Mouse (Mus musculus): ENCODE measurements around the gene Mrps10. TPM values are rescaled to one million over a fixed set of nuclear protein-coding genes. Genes with fewer than 3 reads are reported as not detected.
A peak's percentile ranks its signal among the peaks of the same experiment; 100 is the strongest.

Mrps10 gene
- 18.4 and 31.9 TPM in 2 replicates for polyA plus RNA-seq (2011; ENCODE audit: insufficient read depth, insufficient read length, low replicate concordance, missing spikeins)

DNA sequence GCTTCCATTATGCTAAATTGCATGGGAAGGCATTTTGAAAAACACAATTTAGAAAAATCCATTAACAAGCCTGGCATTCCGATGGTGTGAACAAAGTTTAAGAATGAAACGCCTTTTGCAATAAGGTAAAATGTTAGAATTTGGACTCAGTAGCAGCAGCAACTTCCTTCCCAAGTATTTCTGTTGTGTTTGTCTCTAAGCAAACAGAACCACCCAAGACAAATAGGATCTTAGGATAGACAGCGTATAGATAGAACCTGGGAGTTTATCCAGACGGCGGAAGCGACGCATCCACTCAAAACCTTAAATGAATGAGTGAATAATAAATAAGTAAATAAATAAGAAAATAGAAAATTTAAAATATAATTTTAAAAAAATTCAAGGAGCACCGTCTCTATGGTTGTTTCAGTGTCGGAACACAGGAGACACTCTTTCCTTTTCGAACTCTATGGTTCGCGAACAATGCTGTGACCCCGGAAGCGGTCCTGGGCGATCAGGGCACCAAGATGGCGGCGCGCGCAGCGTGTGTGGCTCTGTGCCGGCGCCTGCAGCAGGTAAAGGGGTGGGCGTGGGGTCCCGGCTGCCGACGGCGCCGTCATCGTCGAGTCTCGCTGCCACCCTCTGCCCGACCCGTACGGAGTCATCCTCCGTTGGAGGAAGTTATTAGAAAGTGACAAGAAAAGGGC, at the start of gene Mrps10:
TSS of gene Mrps10 (plus strand) at position 487 of the 686 bp plus-strand sequence.
- no peak within 1 kb of the TSS for H3K27ac ChIP-seq (ENCODE audit: control insufficient read depth, insufficient read depth, low read depth, low read length, poor library complexity)
- no peaks in the 10 kb centered on the region; the same call in 1 of the 2 replicates for H3K4me1 ChIP-seq (ENCODE audit: control insufficient read depth, insufficient read depth, low read length)
- WGBS, result 5% methylated on average over 35 of the region's 35 CpGs
- no peak for TF ChIP-seq CTCF (IDR thresholded peaks at IDR 0.05; ENCODE audit: control insufficient read depth, insufficient read depth, low read length)
- TF ChIP-seq POLR2A (IDR thresholded peaks at IDR 0.05; ENCODE audit: borderline replicate concordance, control insufficient read depth, low read depth, low read length), result peak; percentile 64
- peak within 1 kb of the TSS; percentile 99 for H3K4me3 ChIP-seq (replicated peaks; ENCODE audit: control insufficient read depth, low read depth, low read length)

GRCm38 (mm10) chr17:47318972-47319625, 49.6 kb upstream of the Mrps10 start:
- Histone ChIP-seq H3K4me3 (replicated peaks; ENCODE audit: control insufficient read depth, low read depth, low read length) (no peak overlapping the region), H3K27ac (ENCODE audit: control insufficient read depth, insufficient read depth, low read depth, low read length, poor library complexity) (no peak overlapping the region), H3K4me1 (ENCODE audit: control insufficient read depth, insufficient read depth, low read length) (no peaks in the 10 kb centered on the region; the same call in 1 of the 2 replicates)
- no peak for TF ChIP-seq POLR2A (IDR thresholded peaks at IDR 0.05; ENCODE audit: borderline replicate concordance, control insufficient read depth, low read depth, low read length)
- no peak for TF ChIP-seq CTCF (IDR thresholded peaks at IDR 0.05; ENCODE audit: control insufficient read depth, insufficient read depth, low read length)
- WGBS, result 67% methylated on average over 20 of the region's 20 CpGs

- Histone ChIP-seq H3K27ac (ENCODE audit: control insufficient read depth, insufficient read depth, low read depth, low read length, poor library complexity) (no peak overlapping the region), H3K4me1 (ENCODE audit: control insufficient read depth, insufficient read depth, low read length) (no peaks in the 10 kb centered on the region; the same call in 1 of the 2 replicates), H3K4me3 (replicated peaks; ENCODE audit: control insufficient read depth, low read depth, low read length) (no peak overlapping the region)
- TF ChIP-seq CTCF (IDR thresholded peaks at IDR 0.05; ENCODE audit: control insufficient read depth, insufficient read depth, low read length) (no peak), POLR2A (IDR thresholded peaks at IDR 0.05; ENCODE audit: borderline replicate concordance, control insufficient read depth, low read depth, low read length) (no peak)
- 71% methylated on average over 12 of the region's 12 CpGs for whole genome bisulfite sequencing
These were observed 48.9 kb upstream of the Mrps10 start for GRCm38 (mm10) chr17:47319761-47320160.

- 49% methylated on average over 22 of the region's 22 CpGs for WGBS
- no peak for TF ChIP-seq CTCF (IDR thresholded peaks at IDR 0.05; ENCODE audit: control insufficient read depth, insufficient read depth, low read length)
- TF ChIP-seq POLR2A (IDR thresholded peaks at IDR 0.05; ENCODE audit: borderline replicate concordance, control insufficient read depth, low read depth, low read length), result no peak
- Histone ChIP-seq H3K4me3 (replicated peaks; ENCODE audit: control insufficient read depth, low read depth, low read length) (no peak overlapping the region), H3K27ac (ENCODE audit: control insufficient read depth, insufficient read depth, low read depth, low read length, poor library complexity) (no peak overlapping the region), H3K4me1 (ENCODE audit: control insufficient read depth, insufficient read depth, low read length) (no peaks in the 10 kb centered on the region; the same call in 1 of the 2 replicates)
These were observed 46.3 kb upstream of the Mrps10 start for GRCm38 (mm10) chr17:47322128-47322990.

- no peaks in the 10 kb centered on the region; the same call in 1 of the 2 replicates for H3K4me1 ChIP-seq (ENCODE audit: control insufficient read depth, insufficient read depth, low read length)
- H3K27ac ChIP-seq (ENCODE audit: control insufficient read depth, insufficient read depth, low read depth, low read length, poor library complexity), result no peak overlapping the region
- no peak for TF ChIP-seq POLR2A (IDR thresholded peaks at IDR 0.05; ENCODE audit: borderline replicate concordance, control insufficient read depth, low read depth, low read length)
- no peak for TF ChIP-seq CTCF (IDR thresholded peaks at IDR 0.05; ENCODE audit: control insufficient read depth, insufficient read depth, low read length)
- no peak overlapping the region for H3K4me3 ChIP-seq (replicated peaks; ENCODE audit: control insufficient read depth, low read depth, low read length)
- 60% methylated on average over 6 of the region's 6 CpGs for WGBS
These were observed 45.7 kb upstream of the Mrps10 start for GRCm38 (mm10) chr17:47322991-47323295.

DNA sequence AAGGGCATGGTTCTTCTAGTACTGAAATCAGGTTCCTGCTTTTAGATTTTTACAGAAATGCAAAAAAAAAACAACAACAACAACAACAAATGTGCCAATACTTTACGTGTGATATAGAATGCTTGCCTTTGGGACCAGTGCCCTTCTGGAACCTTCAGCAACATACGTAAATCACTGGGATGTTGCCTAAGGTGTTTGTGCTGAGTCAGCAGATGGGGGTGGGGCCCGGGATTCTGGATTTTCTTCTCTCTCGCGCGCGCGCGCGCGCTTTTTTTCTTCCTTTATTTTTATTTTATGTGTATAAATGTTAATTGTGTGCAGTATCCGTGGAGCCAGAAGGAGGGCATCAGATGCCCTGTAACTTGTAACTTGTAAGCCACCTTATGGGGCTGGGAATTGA, 41.1 kb upstream of the Mrps10 start:
- Histone ChIP-seq H3K4me1 (ENCODE audit: control insufficient read depth, insufficient read depth, low read length) (peaks cover 2% of the 10 kb centered on the region), H3K4me3 (replicated peaks; ENCODE audit: control insufficient read depth, low read depth, low read length) (no peak overlapping the region), H3K27ac (ENCODE audit: control insufficient read depth, insufficient read depth, low read depth, low read length, poor library complexity) (no peak overlapping the region)
- TF ChIP-seq POLR2A (IDR thresholded peaks at IDR 0.05; ENCODE audit: borderline replicate concordance, control insufficient read depth, low read depth, low read length) (no peak), CTCF (IDR thresholded peaks at IDR 0.05; ENCODE audit: control insufficient read depth, insufficient read depth, low read length) (no peak)
- WGBS, result 91% methylated on average over 12 of the region's 12 CpGs

GRCm38 (mm10) chr17:47327969-47328368, 40.7 kb upstream of the Mrps10 start:
- TF ChIP-seq CTCF (IDR thresholded peaks at IDR 0.05; ENCODE audit: control insufficient read depth, insufficient read depth, low read length) (no peak), POLR2A (IDR thresholded peaks at IDR 0.05; ENCODE audit: borderline replicate concordance, control insufficient read depth, low read depth, low read length) (no peak)
- 76% methylated on average over 7 of the region's 7 CpGs for WGBS
- H3K27ac ChIP-seq (ENCODE audit: control insufficient read depth, insufficient read depth, low read depth, low read length, poor library complexity), result no peak overlapping the region
- peaks cover 2% of the 10 kb centered on the region for H3K4me1 ChIP-seq (ENCODE audit: control insufficient read depth, insufficient read depth, low read length)
- no peak overlapping the region for H3K4me3 ChIP-seq (replicated peaks; ENCODE audit: control insufficient read depth, low read depth, low read length)
